Mouse (Mus musculus): ENCODE data around the gene Nckipsd.

Gene Nckipsd

DNA sequence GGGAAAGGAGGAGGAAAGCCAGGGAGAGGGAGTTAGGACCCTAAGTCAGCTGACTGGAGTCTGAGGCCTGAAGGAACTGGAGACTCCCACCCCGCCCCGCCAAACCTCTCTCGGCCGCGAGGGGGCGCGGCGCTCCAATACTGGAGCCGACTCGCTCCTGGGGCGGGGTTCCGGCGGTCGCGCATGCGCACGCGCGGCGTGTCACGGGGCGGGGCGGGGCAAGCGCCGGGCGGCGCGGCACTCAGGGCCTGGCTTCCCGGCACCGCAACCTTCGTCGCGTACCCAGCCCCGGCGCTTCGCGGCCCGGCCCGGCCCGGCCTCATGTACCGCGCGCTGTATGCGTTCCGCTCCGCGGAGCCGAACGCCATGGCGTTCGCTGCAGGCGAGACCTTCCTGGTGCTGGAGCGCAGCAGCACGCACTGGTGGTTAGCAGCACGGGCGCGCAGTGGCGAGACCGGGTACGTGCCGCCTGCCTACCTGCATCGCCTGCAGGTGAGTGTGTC, at the start of gene Nckipsd:
TSS of gene Nckipsd (plus strand) at position 206 of the 503 bp plus-strand sequence.
- DNase-seq (ENCODE audit: low spot score), result peak; percentile 98

DNA sequence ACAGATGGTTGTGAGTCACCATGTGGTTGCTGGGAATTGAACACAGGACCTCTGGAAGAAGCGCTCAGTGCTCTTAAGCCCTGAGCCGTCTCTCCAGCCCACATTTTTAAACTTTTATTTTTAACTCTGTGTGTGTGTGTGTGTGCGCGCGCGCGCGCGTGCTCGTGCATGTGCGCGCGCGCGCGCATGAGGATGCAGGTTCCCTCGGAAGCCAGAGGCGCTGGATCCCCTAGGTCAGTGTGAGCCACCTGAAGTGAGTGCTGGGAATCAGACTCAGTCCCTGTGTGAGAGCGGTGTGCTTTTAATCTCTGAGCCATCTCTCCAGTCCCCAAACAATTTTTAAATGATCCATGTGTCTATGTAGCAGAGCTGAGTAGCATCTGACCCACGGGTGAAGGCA, 49.0 kb upstream of the Nckipsd start:
- no peak for DNase-seq (ENCODE audit: low spot score)

DNA sequence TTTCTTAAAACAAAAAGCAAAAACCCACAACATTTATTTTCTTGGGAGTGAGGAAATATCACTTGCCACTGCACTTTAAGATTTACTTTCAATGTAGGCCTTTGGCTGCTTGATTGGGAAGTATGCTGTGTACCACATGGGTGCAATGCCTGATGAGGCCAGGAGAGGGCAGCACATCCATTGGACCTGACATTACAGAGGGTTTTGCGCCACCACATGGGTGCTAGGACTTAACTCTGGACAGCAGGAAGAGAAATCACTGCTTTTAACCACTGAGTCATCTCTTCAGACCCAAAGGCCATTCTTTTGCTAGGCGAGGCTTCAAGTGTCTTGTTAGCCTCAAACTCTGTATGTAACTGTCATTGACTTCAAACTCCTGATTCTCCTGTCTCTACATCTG, 48.4 kb upstream of the Nckipsd start:
- peak; percentile 62 for DNase-seq (ENCODE audit: low spot score)

DNA sequence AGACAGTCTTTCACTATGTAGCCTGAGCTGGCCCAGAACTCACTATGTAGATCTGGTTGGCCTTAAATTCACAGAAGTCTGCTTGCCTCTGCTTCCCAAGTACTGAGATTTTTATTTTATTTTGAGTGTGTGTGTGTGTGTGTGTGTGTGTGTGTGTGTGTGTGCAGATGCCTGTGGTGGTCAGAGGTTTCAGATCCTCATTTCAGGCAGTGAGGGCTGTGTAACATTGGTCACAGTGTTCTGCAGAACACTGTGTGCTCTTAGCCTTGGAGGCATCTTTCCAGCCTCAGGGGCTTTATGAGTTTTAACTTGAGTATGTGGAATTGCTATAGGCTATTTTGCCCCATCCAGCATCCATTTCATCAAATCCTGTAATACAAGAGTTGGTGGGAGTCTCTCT, 46.6 kb upstream of the Nckipsd start:
- no peak for DNase-seq (ENCODE audit: low spot score)

DNA sequence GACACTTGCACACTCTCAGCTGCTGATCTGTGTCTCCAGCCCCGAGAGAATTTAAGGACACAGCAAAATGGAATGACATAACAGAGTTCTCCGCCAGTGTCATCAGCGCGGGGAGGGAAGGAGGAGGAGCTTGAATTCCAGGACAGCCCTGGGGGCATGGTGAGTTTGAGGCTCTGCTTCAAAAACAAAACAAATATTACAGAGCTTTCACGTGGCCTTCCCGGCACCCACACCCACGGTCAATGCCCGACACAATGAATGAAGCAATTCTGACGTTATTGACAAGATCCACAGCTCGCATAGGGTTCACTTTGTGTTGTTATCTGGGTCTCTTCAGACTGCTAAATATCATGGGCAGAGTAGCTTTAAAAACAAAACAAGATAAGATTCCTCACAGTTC, 43.2 kb upstream of the Nckipsd start:
- no peak for DNase-seq (ENCODE audit: low spot score)

DNA sequence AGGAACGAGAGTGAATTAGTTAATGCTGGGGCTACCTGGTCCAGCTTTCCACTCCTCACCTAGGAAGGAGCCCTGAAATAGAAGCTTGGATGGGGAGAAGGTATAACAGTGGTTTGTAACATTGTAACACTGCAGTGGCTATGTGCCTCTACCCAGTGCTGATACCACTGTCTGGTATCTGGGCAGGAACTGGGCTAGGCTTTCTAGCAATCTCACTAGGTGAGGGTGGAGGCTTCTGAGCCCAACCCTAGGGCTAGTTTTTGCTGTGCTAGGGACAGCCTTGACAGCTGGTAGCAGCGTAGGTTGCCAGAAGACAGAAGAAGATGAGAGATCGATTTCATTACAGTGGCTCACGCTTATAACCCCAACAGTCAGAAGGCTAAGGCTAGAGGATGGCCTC, 31.6 kb upstream of the Nckipsd start:
- DNase-seq (ENCODE audit: low spot score), result no peak

DNA sequence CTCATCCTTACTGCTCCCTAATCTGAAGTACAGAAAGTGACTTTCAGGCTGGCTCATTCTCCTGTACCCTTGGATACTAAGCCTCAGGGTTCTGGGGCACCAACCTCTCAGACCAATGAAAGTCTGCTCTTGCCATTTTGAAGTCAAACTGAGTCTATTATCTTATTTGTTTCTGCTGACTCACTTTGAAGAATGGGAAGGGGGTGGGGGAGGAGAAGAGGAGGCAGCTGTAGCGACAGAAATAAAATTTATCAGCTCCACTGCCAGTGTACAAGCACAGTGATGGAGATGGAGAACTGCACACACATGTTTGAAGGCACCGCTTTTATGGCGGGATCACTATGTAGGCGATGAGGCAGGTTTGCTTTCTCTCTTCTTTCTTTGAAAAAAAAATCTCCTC, 30.9 kb upstream of the Nckipsd start:
- DNase-seq (ENCODE audit: low spot score), result no peak

DNA sequence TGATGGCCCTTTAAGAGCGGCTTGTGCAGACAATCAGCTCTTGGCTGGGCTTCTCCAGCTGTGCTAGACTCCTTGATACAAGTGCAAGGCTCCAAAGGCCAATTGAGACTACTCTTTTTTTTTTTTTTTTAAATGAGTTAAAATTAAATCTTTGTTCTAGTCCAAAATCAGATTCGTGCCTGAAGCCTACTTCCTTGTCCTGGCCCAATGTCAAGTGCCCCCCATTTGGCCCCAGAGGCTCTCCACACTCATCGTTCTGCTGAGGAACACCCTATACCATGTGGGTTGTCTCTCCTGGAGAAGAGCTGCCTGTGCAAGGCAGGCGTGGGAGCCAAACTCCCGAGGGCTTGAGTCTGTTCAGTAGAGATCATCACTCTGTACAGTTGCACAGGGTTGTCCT, 27.2 kb upstream of the Nckipsd start:
- DNase-seq (ENCODE audit: low spot score), result no peak

DNA sequence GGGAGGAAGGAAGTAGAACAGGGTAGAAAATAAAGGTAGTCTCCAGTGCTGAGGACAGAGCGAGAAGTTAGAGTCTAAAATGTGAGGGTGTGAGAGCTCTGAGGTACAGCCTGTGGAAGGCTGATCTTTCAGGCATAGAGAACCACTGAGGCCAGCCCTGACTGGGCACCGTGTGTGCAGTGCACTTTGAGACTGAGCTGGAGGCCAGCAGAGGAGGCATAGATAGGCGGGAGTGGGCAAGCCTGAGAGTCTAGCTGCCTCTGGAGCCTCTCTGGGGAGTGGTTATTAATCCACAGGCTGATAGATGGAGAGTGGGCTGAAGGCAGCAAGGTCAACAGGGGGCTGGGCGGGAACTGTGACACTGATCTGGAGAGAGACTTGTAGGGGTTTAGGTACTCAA, 26.3 kb upstream of the Nckipsd start:
- DNase-seq (ENCODE audit: low spot score), result no peak

DNA sequence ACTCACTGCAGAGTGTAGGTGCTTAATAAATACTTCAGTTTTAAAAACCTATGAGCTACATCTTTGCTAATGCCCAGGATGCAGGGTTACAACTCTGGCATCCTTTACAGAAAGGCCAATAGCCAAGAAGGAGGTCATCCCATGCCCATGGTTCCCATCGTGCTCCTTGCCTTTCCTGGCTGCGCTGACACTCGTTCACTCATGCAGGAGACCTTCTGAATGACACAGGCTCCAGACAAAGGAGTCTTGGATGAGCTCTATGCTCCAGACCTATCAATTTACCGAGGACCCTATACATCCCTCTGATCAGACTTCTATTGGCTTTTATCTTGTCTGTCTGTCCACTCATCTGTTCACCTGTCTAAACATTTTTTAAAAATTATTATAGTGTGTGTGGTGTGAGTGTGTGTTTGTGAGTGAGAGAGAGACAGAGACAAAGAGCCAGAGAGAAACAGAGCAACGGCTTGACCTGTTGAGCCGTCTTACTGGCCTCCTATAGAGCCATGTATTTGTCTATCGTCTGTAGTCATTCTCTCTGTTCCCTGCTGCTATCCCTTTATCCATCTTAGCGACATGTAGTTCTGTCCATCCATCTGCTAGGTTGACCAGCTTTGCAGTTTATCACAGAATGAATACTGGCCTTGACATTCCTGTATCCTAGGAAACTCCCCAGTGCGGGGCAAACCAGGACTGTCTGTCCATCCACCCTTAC, 25.2 kb upstream of the Nckipsd start:
- DNase-seq (ENCODE audit: low spot score), result peak; percentile 42

DNA sequence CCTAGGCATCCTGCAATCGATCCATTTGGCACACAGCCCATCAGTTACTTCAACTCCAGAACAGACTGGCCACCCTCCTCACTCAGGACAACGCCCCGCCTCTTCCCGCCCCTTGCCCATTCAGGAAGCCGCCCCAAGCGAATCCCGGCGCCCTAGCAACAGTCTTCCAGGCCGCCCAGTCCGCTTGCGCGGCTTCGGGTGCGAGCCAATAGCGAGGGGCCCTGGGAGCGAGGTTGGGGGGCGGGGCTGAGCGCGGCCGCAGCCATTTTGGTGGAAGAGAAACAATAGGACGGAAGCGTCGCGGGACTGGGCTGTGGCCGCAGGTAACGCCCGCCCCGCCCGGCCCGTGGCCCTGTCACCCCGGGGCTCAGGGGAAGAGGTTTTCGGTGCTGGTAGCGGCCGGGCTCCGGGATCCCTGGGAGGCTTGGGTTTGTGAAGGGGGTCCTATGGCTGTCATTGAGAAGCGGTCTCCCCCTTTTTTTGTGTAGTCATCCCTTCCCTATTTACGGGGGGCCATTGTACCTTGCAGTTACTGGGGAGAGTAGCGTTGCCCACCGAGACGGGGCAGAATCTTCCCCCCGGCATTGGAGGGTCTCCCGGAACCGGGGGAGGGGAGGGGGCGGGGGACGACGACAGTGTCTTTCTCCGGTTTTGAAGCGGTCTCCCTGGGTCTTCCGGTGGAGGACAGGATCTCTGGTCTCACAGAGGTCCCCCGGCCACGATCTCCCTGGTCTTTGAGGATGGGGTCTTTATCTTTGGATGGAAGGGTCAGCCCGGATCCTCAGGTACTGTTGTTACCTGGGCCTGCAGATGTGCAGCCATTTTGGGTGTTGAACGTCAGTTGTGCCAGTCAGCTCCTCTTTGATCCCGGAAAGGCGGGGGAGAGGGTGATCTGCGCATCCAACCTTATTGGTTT, 24.4 kb upstream of the Nckipsd start, which contains the start of gene Ip6k2:
TSS of gene Ip6k2 (plus strand) at position 249 of the 916 bp plus-strand sequence.
- peak; percentile 98 for DNase-seq (ENCODE audit: low spot score)

DNA sequence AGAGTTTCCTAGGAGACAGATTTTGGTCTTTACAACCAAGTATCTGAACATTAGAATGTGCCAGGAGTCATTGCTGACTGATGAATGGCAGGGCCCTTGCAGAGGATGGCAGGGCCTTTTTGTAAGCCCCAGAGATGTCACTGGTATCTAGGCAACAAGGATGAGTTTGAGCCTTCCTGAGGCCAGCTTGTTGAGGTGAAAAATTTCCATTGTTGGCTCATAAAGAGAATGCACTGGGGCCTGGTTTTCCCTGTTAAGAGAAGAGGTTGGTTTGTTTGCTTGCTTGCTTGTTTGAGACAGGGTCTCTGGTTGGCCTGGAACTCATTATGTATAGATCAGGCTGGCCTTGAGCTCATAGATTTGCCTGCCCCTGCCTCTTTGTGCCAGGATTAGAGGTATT, 22.8 kb upstream of the Nckipsd start:
- DNase-seq (ENCODE audit: low spot score), result peak; percentile 81

DNA sequence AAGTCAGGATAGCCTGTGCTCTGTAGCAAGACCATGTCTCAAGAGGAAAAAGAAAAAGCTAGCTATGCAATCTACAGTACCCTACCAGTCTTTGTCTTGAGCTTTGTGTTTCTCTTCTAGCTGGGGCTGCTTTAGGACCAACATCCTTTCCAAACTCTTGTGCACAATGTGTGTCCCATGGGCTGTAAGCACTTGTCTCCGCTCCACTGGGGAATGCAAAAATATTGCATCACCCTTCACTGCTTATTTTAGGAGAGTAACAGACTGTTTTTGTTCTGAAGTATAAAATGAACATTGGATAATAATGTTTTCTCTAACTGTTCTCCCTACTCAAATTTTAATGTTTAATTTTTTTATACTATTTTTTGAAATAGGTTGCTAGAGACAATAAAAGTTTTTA, 21.7 kb upstream of the Nckipsd start:
- DNase-seq (ENCODE audit: low spot score), result no peak

DNA sequence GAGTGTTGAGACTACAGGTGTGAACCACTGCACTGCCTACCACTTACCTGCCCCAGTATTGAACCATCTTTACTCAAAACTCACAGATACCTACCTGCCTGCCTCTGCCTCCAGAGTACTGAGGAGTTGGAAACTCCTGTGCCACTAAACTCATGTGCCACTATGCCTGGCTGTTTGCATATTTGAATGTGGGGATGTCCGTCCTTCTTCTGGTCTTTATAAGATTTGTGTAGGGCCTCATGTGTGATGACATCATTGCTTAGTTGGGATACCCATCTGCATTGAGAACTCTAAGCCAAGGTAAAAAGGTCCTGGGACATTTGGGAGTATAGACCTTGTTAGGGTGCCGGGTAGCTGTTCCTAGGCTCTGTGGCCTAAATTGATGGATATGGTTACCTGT, 21.1 kb upstream of the Nckipsd start:
- DNase-seq (ENCODE audit: low spot score), result no peak

DNA sequence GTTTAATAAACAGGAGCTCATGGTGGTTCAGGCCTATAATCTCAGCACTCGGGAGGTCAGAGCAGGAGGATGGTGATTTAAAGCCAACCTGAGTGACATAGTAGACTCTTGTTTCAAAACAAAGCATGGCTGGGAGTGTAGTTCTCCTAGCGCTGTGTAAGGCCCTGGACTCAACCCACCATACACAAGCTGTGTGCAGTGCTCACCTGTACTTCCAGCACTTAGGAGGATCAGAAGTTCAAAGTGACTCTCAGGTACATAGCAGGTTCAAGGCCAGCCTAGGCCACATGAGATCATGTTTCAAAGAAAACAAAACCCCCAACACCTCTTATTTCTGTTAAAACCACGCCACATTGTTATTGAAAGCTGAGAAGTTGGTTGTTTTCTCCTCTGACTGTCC, 19.5 kb upstream of the Nckipsd start:
- DNase-seq (ENCODE audit: low spot score), result no peak

DNA sequence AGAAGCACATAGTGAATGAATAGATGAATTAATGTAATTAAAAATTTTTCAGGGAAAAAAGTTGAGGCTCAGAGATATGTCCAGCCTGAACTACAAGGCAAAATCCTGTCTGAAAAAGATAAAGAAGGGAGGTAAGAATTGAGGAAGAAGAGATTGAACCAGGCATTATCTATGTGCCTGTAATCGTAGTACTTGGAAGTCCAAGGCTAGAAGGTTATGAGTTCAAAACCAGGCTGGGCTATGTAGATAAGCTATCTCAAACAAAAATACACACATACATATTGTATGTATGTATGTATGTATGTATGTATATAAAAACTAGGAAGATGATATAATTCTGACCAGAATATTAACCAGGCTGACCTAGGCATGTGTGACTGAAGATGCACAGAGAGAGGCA, 15.9 kb upstream of the Nckipsd start:
- no peak for DNase-seq (ENCODE audit: low spot score)

DNA sequence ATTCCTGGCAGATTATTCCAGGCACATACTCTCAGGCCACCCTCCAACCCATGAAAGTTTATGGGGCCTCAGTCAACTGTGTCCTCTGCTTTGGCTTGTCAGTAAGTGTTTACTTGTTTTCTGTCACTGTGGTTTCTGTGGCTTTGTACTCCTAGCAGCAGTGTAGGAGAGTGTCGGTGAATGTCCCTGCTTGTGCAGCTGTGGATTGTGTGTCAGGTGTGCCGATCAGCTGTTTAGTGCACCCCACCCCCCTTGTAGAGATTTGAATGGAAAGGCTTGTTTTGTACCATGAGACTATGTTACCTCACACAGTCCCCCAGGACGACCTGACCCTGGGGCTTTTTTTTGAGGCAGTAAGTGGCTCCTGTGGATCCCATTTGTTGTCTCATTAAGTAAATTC, 15.4 kb upstream of the Nckipsd start:
- no peak for DNase-seq (ENCODE audit: low spot score)

DNA sequence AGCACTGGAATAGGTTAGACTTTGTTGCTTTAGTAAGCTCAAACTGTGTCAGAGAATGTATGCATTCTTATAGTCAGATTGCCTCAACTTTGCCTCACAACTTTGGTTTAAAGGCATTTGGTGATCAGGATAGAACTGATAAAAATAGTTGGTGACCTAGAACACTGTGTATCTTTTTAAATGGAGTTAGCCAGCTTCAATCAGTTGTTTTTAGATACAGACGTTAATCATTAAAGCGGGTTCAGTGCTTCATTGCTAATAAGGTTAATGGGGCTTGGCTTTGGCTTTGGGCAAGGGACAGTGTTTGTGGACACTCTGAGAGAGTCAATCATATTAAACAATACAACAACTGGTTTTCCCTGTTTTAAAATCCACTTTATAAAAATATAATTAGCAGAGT, 12.9 kb upstream of the Nckipsd start:
- peak; percentile 19 for DNase-seq (ENCODE audit: low spot score)

DNA sequence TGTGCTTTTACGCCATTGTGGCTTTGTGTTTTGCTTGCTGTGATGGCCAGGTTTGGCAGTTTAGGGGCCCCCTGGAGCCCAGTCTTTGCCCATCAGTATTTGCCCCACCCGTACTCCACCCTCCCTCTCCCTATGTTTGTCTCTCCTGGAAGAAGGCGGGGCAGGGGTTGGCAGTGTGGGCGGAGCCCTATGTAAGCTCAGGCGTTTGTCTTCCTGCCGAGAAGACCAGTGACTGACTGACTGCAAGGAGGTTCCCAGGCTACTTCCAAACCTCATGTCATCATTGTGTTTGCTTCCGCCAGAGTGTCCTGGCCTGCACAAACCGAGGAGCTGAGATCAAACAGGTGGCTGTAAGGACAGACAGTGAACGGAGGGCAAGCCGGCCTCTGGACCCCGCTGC, 12.4 kb upstream of the Nckipsd start:
- DNase-seq (ENCODE audit: low spot score), result peak; percentile 27

DNA sequence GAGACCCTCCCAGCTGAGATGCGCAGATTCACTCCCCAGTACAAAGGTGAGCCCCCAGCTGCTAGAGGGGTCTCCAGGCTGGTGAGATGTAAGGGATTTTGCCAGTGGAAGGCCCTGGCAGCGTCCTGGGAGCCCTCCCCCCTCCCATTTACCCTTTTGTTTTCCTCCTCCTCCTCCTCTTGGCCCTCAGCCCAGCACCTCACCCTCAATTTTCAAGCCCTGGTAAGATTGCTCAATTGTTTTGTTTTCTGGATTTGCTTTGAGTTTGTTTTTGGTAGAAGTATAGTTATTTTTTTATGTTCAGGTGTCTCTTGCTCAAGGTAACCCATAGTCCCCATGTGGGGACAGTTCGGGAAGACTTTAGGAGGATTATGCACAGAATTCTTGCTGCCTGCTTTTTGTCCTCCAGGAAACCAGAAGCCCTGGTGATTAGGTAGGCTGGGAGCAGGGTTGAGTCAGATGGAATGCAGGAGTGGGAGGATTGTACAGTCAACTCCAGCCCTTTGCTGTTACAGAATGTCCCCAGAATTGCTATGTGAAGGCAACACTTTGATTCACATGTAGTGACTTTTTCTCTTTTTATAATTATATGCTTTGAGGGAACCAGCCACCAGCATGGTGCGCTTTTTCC, 11.7 kb upstream of the Nckipsd start:
- DNase-seq (ENCODE audit: low spot score), result no peak

DNA sequence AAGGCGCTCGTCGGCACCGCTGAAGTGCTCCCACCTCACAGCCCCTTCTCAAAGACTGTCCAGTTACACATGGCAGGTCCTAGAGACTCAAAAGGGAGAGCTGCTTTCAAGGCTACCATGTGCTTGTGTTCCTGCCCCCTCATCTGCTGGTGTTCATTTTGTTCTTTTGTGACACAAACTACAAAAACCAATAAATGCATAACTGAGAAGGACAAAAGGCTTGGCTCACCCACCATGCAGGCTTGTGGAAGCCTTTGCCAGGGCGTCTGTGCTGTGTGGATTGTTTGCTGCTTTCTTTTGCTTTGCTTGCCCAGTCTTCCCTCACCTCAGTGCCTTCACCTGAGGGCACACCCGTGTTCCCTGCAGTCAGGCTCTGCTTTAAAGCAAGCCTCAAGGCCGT, 10.7 kb upstream of the Nckipsd start:
- no peak for DNase-seq (ENCODE audit: low spot score)

DNA sequence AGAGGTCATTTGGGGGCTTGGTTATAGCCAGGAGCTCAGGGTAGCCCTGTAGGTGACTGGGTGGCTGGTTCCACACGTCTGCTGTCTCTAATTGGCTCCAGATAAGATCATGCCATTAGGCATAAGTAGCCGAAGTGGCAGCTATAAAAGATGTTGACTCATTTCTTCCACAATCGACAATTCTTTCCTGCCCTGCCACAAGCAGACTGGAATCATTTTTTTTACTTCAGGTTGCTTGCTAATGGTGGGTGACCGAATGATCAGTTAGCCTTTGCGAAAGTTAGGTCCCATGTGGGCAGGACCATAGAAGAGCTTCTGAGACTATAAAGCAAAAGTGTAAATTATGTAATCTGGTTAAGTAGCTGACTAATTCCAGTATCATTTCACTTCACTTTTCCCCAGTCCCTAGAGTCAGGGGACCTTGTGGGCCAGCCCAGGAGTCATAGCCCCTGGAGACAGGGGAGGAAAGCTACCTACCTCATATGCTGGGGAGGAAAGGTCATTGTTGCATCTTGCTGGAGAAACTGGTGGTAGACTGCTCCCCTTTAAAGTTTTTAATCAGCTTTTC, 9.6 kb upstream of the Nckipsd start:
- no peak for DNase-seq (ENCODE audit: low spot score)

Measured in retina, embryonic 14.5 days (tissue).